Mouse (Mus musculus) neural tube, embryonic 14.5 days (tissue): ENCODE measurements at regions not wholly inside any gene's neighbourhood (a gene's known extent, or its start where the extent isn't known, plus 50 kb on each side); places are given as distances from the start of the nearest gene placed in this dataset.

Experiments
- ATAC-seq: fragments of 200-750 bp; cut with Nextera tagmentation; 2 replicates; pipeline ENCODE4 v1.8.0; 2017; ENCODE audit warnings: low read depth, mild to moderate bottlenecking, moderate TSS enrichment, moderate library complexity
- H3K27ac ChIP-seq: fragments of 300-500 bp; sonication (generic); 2 replicates; pipeline ENCODE4 v1.5.1; 2014; ENCODE audit warnings: low read depth, mild to moderate bottlenecking, control low read depth, low read length, moderate library complexity, mixed read lengths
- H3K27me3 ChIP-seq: fragments of 300-500 bp; sonication (generic); 2 replicates; pipeline ENCODE4 v1.6.1; 2014; ENCODE audit warnings: low read length; ENCODE audit not compliant: control insufficient read depth, insufficient read depth
- H3K36me3 ChIP-seq: fragments of 300-500 bp; sonication (generic); 2 replicates; pipeline ENCODE4 v1.6.1; 2014; ENCODE audit warnings: low read length, mixed read lengths; ENCODE audit not compliant: control insufficient read depth, insufficient read depth
- H3K4me1 ChIP-seq: fragments of 300-500 bp; sonication (generic); 2 replicates; pipeline ENCODE4 v1.6.1; 2014; ENCODE audit warnings: low read length; ENCODE audit not compliant: control insufficient read depth, insufficient read depth
- H3K4me2 ChIP-seq: fragments of 300-500 bp; sonication (generic); 2 replicates; pipeline ENCODE4 v1.6.1; 2014; ENCODE audit warnings: mild to moderate bottlenecking, low read depth, low read length, control low read depth
- H3K4me3 ChIP-seq: fragments of 300-500 bp; sonication (generic); 2 replicates; pipeline ENCODE4 v1.5.1; 2014; ENCODE audit warnings: low read depth, low read length, control low read depth, mixed read lengths
- H3K9ac ChIP-seq: fragments of 300-500 bp; sonication (generic); replicated peaks from 2 replicates; pipeline ENCODE4 v1.6.1; 2014; ENCODE audit warnings: low read depth, mild to moderate bottlenecking, control low read depth, low read length, mixed read lengths
- H3K9me3 ChIP-seq: fragments of 300-500 bp; sonication (generic); 2 replicates; pipeline ENCODE4 v1.6.1; 2016; ENCODE audit warnings: low read length; ENCODE audit not compliant: control insufficient read depth
- WGBS: fragments of 180-500 bp; shearing (Covaris S2); extraction: QIAGEN DNeasy Blood & Tissue Kit; methylation state at CpG from one replicate; pipeline ENCODE4 v1.1.7; 2014; 5-methylcytosine and 5-hydroxymethylcytosine counted together

DNA sequence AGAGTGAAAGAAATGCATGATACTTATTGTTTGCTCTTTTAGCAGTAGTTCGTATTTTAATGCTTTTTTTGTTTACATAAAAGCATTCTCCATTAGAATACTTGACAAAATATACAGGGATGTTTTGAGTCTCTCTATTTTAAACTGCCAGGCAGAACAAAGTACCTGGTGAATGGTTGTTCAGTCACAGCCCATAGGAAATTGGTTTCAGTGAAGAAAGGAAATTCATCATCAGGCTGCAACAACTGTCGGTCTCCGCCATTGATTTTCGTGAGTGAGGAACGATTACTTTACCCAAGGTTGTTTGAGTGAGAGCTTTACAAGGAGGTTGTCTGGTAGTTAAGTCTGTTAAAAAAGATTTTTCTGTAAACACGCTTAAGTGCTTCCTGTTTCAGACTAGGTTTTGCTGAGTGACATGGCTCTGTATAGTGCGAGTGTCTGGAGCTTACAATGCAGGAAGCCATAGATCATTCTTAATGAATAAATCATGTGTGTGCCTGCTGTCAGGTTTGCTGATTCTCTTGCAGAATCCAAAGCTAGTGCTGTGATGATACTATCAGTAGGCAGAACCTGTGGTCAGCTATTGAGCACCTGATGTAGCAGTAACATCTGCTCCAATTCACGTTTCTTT, 221.8 kb downstream of the Trim52 start:
- no peak overlapping the region for H3K27ac ChIP-seq
- no peaks in the 10 kb centered on the region for H3K9me3 ChIP-seq
- H3K4me3 ChIP-seq = no peak overlapping the region
- WGBS = 70% methylated on average over 8 of the region's 8 CpGs
- H3K4me2 ChIP-seq = no peak overlapping the region
- no peak for ATAC-seq
- H3K36me3 ChIP-seq = no peaks in the 10 kb centered on the region
- H3K27me3 ChIP-seq = no peaks in the 10 kb centered on the region
- H3K4me1 ChIP-seq = no peaks in the 10 kb centered on the region
- no peak overlapping the region for H3K9ac ChIP-seq

DNA sequence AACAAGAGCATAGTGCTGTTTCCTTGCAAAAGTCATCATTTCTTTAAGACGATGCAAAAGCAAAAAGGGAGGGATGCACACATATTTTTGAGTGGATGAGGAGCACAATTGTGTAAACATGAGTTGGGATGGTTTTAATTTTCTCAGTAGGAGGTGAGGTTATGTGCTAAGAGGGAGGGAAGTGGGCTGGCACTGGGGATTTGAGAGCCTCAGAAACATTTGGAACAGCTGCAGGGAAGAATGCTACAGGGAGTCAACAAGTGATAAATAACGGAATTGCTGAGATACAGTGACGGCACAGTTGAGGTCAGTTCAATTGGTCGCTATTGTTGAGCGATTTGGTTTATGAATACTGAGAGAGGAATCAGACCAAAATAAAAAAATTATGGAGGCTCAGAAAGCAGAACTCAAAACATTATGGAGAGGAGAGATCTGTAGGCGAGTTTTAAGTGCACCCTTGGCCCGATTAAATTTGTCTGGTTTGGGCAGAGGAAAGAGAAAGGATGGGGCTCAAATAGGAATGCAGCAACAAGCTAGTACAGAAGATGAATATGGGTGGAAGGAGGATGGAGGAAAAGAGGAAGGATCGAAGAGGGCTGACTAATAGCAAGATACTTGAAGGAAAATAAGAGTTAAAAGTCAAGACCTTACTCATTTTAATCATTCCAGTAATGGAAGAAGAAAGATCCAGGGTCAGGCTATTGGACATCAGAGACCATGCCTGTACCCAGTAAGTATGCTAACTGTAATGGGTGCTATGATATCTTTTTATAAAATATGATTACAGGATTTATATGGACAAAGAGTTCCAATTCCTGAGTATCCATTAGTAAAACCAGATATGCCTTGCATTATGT, 259.0 kb downstream of the Trim52 start:
- no peak overlapping the region for H3K4me2 ChIP-seq
- H3K9ac ChIP-seq = no peak overlapping the region
- H3K4me3 ChIP-seq = no peak overlapping the region
- H3K36me3 ChIP-seq = no peaks in the 10 kb centered on the region
- no peaks in the 10 kb centered on the region for H3K9me3 ChIP-seq
- H3K27me3 ChIP-seq = no peaks in the 10 kb centered on the region
- H3K4me1 ChIP-seq = no peaks in the 10 kb centered on the region
- no peak for ATAC-seq
- no peak overlapping the region for H3K27ac ChIP-seq
- 66% methylated on average over 8 of the region's 8 CpGs for WGBS

DNA sequence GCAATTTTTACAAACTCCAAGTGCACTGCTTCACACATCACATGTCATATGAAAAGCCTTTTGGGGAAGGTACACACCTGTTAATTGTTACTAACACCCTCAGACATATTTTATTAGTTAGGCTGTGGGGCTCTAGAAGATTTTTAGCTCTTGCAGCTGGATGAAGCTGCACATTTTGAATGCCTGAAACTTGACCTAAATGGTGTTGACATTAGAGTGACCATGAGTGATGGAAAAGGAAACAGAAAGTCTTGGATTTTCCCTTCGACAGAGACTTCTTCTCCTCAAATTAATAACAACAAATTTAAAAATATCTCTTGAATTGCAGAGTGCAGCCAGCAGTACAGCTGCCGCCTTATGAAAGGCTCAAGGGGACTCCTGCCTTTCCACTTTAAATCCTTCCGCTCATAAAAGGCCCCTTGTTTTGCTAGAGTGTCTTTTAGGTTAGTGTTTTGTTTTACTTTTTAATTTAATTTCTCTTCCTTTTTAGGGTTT, 259.7 kb downstream of the Trim52 start:
- Histone ChIP-seq H3K27me3 (no peaks in the 10 kb centered on the region), H3K4me2 (no peak overlapping the region), H3K4me3 (no peak overlapping the region), H3K9me3 (no peaks in the 10 kb centered on the region), H3K9ac (no peak overlapping the region), H3K27ac (no peak overlapping the region), H3K4me1 (no peaks in the 10 kb centered on the region), H3K36me3 (no peaks in the 10 kb centered on the region)
- 78% methylated on average over 3 of the region's 3 CpGs for WGBS
- ATAC-seq = no peak

DNA sequence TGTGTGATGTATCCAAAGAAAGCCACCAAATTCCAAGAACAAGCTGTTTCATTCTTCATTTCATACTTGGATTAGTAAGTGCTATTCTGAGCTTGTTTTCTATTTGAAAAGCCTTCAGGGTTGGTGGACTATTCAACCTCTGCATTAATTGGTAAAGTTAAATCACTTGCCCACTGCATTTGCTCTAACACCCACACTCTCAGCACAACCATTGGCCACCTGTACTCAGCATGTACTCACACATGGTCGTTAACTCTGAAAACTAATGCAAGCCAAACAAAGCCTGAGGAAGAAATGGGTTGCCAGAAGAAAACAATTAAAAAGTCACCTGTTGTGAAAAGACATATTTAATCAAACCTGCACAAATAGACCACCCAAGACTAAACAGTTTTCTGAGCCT, 267.5 kb downstream of the Trim52 start:
- Histone ChIP-seq H3K9ac (no peak overlapping the region), H3K27me3 (no peaks in the 10 kb centered on the region), H3K4me2 (no peak overlapping the region), H3K9me3 (no peaks in the 10 kb centered on the region), H3K4me3 (no peak overlapping the region), H3K36me3 (no peaks in the 10 kb centered on the region), H3K4me1 (no peaks in the 10 kb centered on the region), H3K27ac (no peak overlapping the region)
- ATAC-seq = no peak
- 63% methylated on average over 1 of the region's 1 CpGs for WGBS

DNA sequence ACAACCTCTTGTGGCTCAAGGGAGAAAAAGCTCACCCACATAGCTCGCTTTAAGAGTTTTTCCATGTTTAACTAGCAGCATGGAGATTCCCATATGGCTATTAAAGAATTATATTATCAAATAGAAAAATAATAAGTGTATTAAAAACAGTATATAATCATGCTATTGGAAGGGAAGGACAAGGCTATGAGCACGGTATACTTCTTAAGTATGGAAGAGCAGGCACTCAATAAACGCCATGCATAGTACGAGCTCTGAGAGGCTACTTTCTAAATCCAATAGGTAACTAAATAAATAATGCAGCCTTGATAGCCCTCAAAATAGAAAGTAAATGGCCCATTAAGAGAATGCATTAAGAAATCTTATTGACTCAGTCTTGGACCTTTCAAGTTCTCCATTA, 273.6 kb downstream of the Trim52 start:
- 83% methylated on average over 4 of the region's 4 CpGs for WGBS
- Histone ChIP-seq H3K4me2 (no peak overlapping the region), H3K4me1 (no peaks in the 10 kb centered on the region), H3K9ac (no peak overlapping the region), H3K27ac (no peak overlapping the region), H3K27me3 (no peaks in the 10 kb centered on the region), H3K9me3 (no peaks in the 10 kb centered on the region), H3K4me3 (no peak overlapping the region), H3K36me3 (no peaks in the 10 kb centered on the region)
- ATAC-seq = no peak

DNA sequence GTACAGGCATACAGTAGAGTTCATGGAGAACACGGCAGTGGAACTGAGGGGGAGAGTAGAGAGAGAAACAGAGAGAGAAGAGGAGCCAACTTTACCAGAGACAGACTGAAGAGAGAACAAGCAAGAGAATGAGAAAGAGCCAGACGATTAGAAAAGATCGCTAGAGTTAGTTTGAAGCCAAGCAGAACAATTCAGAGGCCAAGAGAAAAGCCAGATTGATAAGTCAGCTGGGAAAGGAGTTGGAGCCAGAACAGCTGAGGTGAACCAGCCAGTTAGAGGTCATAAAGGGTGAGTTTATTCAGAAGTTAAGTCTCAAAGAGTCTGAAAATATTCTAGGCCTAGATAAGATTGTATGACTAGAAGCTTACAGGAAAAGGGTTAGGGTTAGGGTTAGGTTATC, 281.7 kb downstream of the Trim52 start:
- Histone ChIP-seq H3K4me2 (no peak overlapping the region), H3K4me3 (no peak overlapping the region), H3K27me3 (no peaks in the 10 kb centered on the region), H3K9ac (no peak overlapping the region), H3K27ac (no peak overlapping the region), H3K4me1 (no peaks in the 10 kb centered on the region), H3K36me3 (no peaks in the 10 kb centered on the region), H3K9me3 (no peaks in the 10 kb centered on the region)
- ATAC-seq = no peak
- WGBS = 86% methylated on average over 3 of the region's 3 CpGs

DNA sequence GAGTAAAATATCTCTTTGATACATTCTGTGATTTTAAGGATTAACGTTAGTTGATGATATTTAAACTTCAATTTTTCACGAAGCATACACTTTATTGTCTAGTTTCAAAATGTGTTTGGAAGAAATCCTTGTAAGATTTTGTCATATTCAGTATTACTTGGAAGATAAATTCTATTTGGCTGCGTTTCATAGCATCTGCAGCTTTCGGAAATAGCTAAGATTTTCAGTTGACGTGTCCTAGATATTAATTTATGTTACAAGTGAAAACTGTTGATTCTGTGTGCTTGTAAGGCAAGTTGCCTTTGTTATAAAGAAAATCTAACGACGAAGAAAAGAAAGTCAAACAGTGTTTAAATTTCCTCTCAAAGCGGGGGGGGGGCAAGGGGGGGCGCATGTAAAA, 284.5 kb downstream of the Trim52 start:
- Histone ChIP-seq H3K4me1 (no peaks in the 10 kb centered on the region), H3K9me3 (no peaks in the 10 kb centered on the region), H3K36me3 (no peaks in the 10 kb centered on the region), H3K4me3 (no peak overlapping the region), H3K27me3 (no peaks in the 10 kb centered on the region), H3K27ac (no peak overlapping the region), H3K9ac (no peak overlapping the region), H3K4me2 (no peak overlapping the region)
- 91% methylated on average over 9 of the region's 9 CpGs for WGBS
- no peak for ATAC-seq

DNA sequence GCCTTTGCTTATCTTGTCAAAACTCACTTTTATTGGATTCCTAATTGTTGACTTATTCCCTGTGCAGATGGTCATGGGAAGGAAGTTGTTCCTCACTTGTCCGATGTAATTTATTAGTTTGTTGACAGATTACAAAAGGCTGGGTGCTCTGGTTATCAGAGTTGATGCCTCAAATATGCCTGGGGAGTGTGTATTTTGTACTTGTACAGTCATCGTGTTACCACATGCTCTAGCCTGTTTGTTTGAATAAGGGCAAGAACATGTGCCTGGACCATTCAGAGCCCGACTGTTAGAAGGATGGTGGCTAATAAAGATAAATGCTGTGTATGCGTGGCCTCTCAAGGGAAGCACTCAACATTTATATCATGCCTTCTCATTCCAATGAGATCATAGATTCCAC, 288.0 kb downstream of the Trim52 start:
- H3K4me2 ChIP-seq = no peak overlapping the region
- no peaks in the 10 kb centered on the region for H3K9me3 ChIP-seq
- H3K4me1 ChIP-seq = no peaks in the 10 kb centered on the region
- H3K36me3 ChIP-seq = no peaks in the 10 kb centered on the region
- no peak for ATAC-seq
- no peak overlapping the region for H3K27ac ChIP-seq
- no peak overlapping the region for H3K4me3 ChIP-seq
- H3K27me3 ChIP-seq = no peaks in the 10 kb centered on the region
- no peak overlapping the region for H3K9ac ChIP-seq
- 79% methylated on average over 4 of the region's 4 CpGs for WGBS

DNA sequence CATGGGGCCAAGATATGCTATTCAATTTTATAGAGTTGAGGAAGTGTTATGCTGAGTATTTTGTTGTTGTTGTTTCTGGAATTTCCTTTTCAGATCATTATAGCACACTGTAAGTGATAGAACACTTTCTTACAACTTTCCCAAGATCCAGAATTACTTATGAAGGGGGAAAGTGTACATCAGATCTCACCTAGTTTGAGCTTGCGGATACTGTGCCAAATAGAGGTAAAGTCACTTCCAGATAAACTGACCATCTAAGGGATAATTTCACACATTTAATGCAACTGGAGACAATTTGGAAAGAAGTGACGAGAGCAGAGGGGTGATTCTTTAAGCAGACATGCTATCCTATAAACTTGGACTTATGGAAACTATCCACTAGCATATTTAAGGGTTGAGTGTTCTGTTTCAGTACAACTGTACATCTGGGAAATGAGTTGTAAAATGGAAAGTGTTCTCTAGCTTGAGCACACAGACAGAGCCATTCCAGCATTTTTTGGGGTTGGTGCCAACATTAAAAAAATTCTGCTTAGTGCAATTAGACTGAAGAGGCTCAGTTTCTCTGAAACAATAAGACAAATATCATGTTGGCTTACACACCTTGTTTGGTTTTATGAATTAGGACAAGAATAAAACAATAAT, 307.0 kb downstream of the Trim52 start:
- no peak overlapping the region for H3K9ac ChIP-seq
- H3K36me3 ChIP-seq = no peaks in the 10 kb centered on the region
- H3K4me2 ChIP-seq = no peak overlapping the region
- H3K9me3 ChIP-seq = no peaks in the 10 kb centered on the region
- no peak overlapping the region for H3K27ac ChIP-seq
- no peak for ATAC-seq
- no peaks in the 10 kb centered on the region for H3K4me1 ChIP-seq
- H3K27me3 ChIP-seq = no peaks in the 10 kb centered on the region
- 89% methylated on average over 2 of the region's 2 CpGs for WGBS
- no peak overlapping the region for H3K4me3 ChIP-seq
